Mouse (Mus musculus): Measurements from ENCODE around the gene Clcn3.

DNA sequence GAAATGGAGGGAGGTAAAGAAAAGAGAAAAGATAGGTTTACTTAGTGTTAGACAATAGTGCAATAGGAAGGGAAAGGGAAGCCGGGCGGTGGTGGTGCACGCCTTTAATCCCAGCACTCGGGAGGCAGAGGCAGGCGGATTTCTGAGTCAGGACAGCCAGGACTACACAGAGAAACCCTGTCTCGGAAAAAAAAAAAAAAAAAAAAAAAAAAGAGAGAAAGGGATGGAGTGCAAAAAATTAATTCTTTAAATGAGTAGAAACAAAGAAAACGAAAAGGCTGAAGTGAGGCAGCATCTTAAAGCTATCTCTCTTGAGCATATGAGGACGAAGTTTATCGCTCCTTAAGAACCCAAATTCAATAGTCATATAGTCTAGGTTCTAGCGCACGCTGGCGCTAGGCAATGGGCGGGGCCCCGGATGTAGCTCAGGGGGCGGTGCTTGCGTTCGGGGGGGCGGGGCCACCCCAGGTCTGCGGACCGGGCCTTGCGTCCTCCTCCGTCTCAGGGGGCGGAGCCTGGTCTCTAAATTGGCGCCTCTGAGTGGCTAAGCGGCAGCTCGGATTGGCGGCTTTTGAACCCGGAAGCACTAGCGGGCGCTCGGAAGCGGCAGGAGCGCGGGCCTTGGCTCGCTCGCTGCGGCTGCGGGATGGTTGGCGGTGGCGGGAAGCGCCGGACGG lies 93.1 kb downstream of the Clcn3 start, which contains the start of gene Hpf1:
- TF ChIP-seq FLI1 (IDR thresholded peaks at IDR 0.05; ENCODE audit: low read length) = no peak; the same call in 1 of the 2 replicates
- TF ChIP-seq GATA1 (IDR thresholded peaks at IDR 0.05; ENCODE audit: borderline replicate concordance, low read length) = no peak

Measured in megakaryocyte, embryonic 14.5 days (primary cell).